Mouse (Mus musculus) bone marrow, adult 2 months (tissue): Measurements from ENCODE around the gene Cd82.

Source experiments
- CTCF ChIP-seq: fragments of 200-500 bp; IDR thresholded peaks from 2 replicates; pipeline ENCODE4 v1.5.1; 2011; ENCODE audit warnings: low read length, control low read depth; ENCODE audit not compliant: control insufficient read depth, insufficient read depth
- POLR2A ChIP-seq: fragments of 200-500 bp; IDR thresholded peaks from 2 replicates; pipeline ENCODE4 v1.6.1; 2011; ENCODE audit warnings: low read depth, mild to moderate bottlenecking, control low read depth, low read length, borderline replicate concordance; ENCODE audit not compliant: control insufficient read depth

DNA sequence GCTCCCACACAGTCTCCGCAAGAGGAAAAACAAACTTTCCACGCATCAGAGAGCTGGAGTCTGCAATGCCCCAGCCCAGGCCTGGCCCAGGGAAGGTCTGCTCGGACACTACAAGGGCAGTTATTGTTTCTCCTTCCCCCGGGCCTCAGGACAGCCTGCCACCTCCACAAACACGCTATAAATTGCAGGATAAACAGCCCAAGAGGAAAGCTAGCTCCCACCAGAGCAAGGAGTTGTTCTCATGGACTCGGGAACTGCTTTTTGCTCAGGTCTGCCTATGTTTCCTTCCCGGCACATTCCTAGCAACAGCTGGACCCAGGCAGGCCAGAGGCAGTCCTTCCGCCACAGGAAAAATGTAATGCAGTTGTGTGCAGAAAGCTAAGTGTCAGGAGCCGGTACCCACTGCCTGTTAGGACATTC is 23.6 kb downstream of the Cd82 start:
- TF ChIP-seq CTCF: no peak
- no peak for TF ChIP-seq POLR2A
